Mouse (Mus musculus): ENCODE results near the gene Fbxo47. TPM values are rescaled to one million over a fixed set of nuclear protein-coding genes. Genes with fewer than 3 reads are reported as not detected.

Fbxo47 gene
- polyA plus RNA-seq, 1 experiment from 2014 or later, result 0.29 TPM

DNA sequence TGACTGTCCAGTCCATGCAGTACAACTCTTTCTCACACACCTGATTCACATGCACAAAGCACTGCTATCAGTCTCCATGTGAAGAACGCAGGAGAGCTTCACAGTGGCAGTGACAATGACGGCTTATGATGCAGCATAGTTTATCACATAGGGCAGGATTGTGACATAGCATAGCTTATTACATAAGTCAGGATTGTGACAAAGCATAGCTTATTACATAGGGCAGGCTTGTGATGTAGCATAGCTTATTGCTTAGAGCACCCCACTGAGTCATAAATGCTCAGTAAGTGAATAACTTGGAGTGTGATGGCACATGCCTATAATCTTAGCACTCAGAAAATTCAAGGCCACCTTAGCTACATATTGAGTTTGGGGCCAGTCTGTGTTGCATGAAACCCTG lies 28.5 kb downstream of the Fbxo47 start:
- Histone ChIP-seq H3K27ac (replicated peaks) (no peak overlapping the region), H3K9me3 (ENCODE audit: control insufficient read depth, low read length) (no peaks in the 10 kb centered on the region), H3K4me2 (replicated peaks; ENCODE audit: low read depth) (no peak overlapping the region), H3K4me3 (ENCODE audit: low read depth, low read length) (no peak overlapping the region), H3K36me3 (ENCODE audit: control insufficient read depth, insufficient read depth, low read length) (no peaks in the 10 kb centered on the region), H3K4me1 (replicated peaks; ENCODE audit: control insufficient read depth, insufficient read depth) (no peaks in the 10 kb centered on the region), H3K27me3 (ENCODE audit: control insufficient read depth, insufficient read depth, low read length) (no peaks in the 10 kb centered on the region), H3K9ac (ENCODE audit: low read length) (no peak overlapping the region)
- ATAC-seq (ENCODE audit: low FRiP score, low TSS enrichment), result no peak
- DNase-seq (ENCODE audit: low spot score), result no peak
- no peak for TF ChIP-seq EP300 (optimal IDR thresholded peaks at IDR 0.05)
- TF ChIP-seq CTCF (IDR thresholded peaks at IDR 0.05; ENCODE audit: low read depth), result no peak
- WGBS, result 85% methylated on average over 2 of the region's 2 CpGs

GRCm38 (mm10) chr11:97851601-97852000 lies 32.4 kb downstream of the Fbxo47 start:
- Histone ChIP-seq H3K4me2 (replicated peaks; ENCODE audit: low read depth) (no peak overlapping the region), H3K27ac (replicated peaks) (no peak overlapping the region), H3K27me3 (ENCODE audit: control insufficient read depth, insufficient read depth, low read length) (no peaks in the 10 kb centered on the region), H3K36me3 (ENCODE audit: control insufficient read depth, insufficient read depth, low read length) (no peaks in the 10 kb centered on the region), H3K4me3 (ENCODE audit: low read depth, low read length) (no peak overlapping the region), H3K9me3 (ENCODE audit: control insufficient read depth, low read length) (no peaks in the 10 kb centered on the region), H3K4me1 (replicated peaks; ENCODE audit: control insufficient read depth, insufficient read depth) (no peaks in the 10 kb centered on the region), H3K9ac (ENCODE audit: low read length) (no peak overlapping the region)
- WGBS, result 92% methylated on average over 2 of the region's 2 CpGs
- ATAC-seq (ENCODE audit: low FRiP score, low TSS enrichment), result no peak
- DNase-seq (ENCODE audit: low spot score), result no peak
- TF ChIP-seq EP300 (optimal IDR thresholded peaks at IDR 0.05) (no peak), CTCF (IDR thresholded peaks at IDR 0.05; ENCODE audit: low read depth) (no peak)

- Histone ChIP-seq H3K27me3 (ENCODE audit: control insufficient read depth, insufficient read depth, low read length) (no peaks in the 10 kb centered on the region), H3K9me3 (ENCODE audit: control insufficient read depth, low read length) (no peaks in the 10 kb centered on the region), H3K9ac (ENCODE audit: low read length) (no peak overlapping the region), H3K27ac (replicated peaks) (no peak overlapping the region), H3K4me1 (replicated peaks; ENCODE audit: control insufficient read depth, insufficient read depth) (no peaks in the 10 kb centered on the region), H3K4me2 (replicated peaks; ENCODE audit: low read depth) (no peak overlapping the region), H3K4me3 (ENCODE audit: low read depth, low read length) (no peak overlapping the region), H3K36me3 (ENCODE audit: control insufficient read depth, insufficient read depth, low read length) (no peaks in the 10 kb centered on the region)
- ATAC-seq (ENCODE audit: low FRiP score, low TSS enrichment), result peak; percentile 98
- DNase-seq (ENCODE audit: low spot score), result peak; percentile 65
- TF ChIP-seq EP300 (optimal IDR thresholded peaks at IDR 0.05), result no peak
- no peak for TF ChIP-seq CTCF (IDR thresholded peaks at IDR 0.05; ENCODE audit: low read depth)
- 24% methylated on average over 6 of the region's 6 CpGs for WGBS
These were observed 33.6 kb downstream of the Fbxo47 start for GRCm38 (mm10) chr11:97850367-97850766.

DNA sequence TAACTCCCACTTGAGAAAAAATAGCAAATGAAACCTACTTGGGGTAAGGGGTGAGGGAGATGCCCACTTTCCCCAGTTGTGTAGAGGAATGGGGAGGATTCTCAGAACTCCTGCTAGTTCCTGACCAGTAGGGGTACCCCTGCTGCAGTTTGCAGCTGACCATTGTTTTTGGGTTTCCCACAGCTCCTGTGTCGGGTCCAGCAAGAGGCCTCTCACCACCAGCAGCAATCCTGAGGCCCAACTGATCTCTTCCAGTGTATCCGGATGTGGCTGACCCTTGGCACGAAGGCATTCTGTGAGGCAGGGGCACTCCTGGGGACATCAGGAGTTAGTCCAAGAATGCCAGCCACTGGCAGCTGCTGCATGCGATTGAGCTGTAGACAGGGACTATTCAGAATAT lies 42.0 kb downstream of the Fbxo47 start:
- Histone ChIP-seq H3K9ac (ENCODE audit: low read length) (no peak overlapping the region), H3K27me3 (ENCODE audit: control insufficient read depth, insufficient read depth, low read length) (no peaks in the 10 kb centered on the region), H3K36me3 (ENCODE audit: control insufficient read depth, insufficient read depth, low read length) (no peaks in the 10 kb centered on the region), H3K4me3 (ENCODE audit: low read depth, low read length) (no peak overlapping the region), H3K4me2 (replicated peaks; ENCODE audit: low read depth) (no peak overlapping the region), H3K9me3 (ENCODE audit: control insufficient read depth, low read length) (no peaks in the 10 kb centered on the region), H3K4me1 (replicated peaks; ENCODE audit: control insufficient read depth, insufficient read depth) (no peaks in the 10 kb centered on the region), H3K27ac (replicated peaks) (no peak overlapping the region)
- TF ChIP-seq EP300 (optimal IDR thresholded peaks at IDR 0.05) (no peak), CTCF (IDR thresholded peaks at IDR 0.05; ENCODE audit: low read depth) (no peak)
- WGBS, result 62% methylated on average over 4 of the region's 4 CpGs
- DNase-seq (ENCODE audit: low spot score), result no peak
- no peak for ATAC-seq (ENCODE audit: low FRiP score, low TSS enrichment)

DNA sequence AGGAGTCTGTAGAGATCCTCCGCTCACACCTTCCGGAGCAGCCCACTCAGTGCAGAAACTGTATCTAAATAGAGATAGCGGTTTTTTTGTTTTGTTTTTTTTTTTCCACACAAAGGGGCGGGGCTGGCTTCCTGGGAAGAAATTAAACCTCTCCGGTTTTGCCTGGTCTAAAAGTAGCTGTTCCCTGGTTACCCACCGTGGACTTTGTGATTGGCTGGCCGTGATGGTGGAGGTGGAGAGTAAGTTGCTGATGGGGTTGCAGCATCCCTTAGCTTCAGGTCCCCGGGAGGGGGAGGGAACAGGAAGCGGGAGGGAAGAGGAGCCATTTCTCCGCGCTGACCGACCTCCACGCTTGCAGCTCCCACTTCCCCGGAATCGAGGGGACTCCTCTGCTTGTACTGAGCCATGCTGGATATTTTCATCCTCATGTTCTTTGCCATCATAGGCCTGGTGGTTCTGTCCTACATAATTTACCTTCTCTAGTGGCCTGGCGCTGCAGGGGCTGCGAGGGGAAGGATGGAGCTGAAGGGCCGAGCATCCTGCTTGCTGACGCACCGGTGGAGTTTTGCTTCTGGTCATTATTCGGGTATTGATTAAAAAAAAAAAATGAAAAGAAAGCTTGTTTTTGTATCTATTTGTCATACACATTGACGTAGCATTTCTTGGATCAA lies 42.8 kb downstream of the Fbxo47 start:
- H3K27me3 ChIP-seq (ENCODE audit: control insufficient read depth, insufficient read depth, low read length), result no peaks in the 10 kb centered on the region
- peak overlapping the region; percentile 26; the same call in 1 of the 2 replicates for H3K27ac ChIP-seq (replicated peaks)
- WGBS, result 5% methylated on average over 22 of the region's 22 CpGs
- peak overlapping the region; percentile 47 for H3K9ac ChIP-seq (ENCODE audit: low read length)
- TF ChIP-seq EP300 (optimal IDR thresholded peaks at IDR 0.05) (no peak), CTCF (IDR thresholded peaks at IDR 0.05; ENCODE audit: low read depth) (no peak)
- DNase-seq (ENCODE audit: low spot score) (no peak), ATAC-seq (ENCODE audit: low FRiP score, low TSS enrichment) (peak; percentile 47; the same call in 1 of the 2 replicates)
- H3K4me3 ChIP-seq (ENCODE audit: low read depth, low read length), result peak overlapping the region; percentile 34
- H3K9me3 ChIP-seq (ENCODE audit: control insufficient read depth, low read length), result no peaks in the 10 kb centered on the region
- no peaks in the 10 kb centered on the region; the same call in 1 of the 2 replicates for H3K36me3 ChIP-seq (ENCODE audit: control insufficient read depth, insufficient read depth, low read length)
- no peaks in the 10 kb centered on the region for H3K4me1 ChIP-seq (replicated peaks; ENCODE audit: control insufficient read depth, insufficient read depth)
- H3K4me2 ChIP-seq (replicated peaks; ENCODE audit: low read depth), result peak overlapping the region; percentile 56

GRCm38 (mm10) chr11:97840539-97840954 lies 43.4 kb downstream of the Fbxo47 start, which contains the start of gene B230217C12Rik:
Gene B230217C12Rik (plus strand): TSS chr11:97840780.
- peak within 1 kb of the TSS; percentile 26; the same call in 1 of the 2 replicates for H3K27ac ChIP-seq (replicated peaks)
- TF ChIP-seq CTCF (IDR thresholded peaks at IDR 0.05; ENCODE audit: low read depth) (peak; percentile 60), EP300 (optimal IDR thresholded peaks at IDR 0.05) (no peak)
- no peaks in the 10 kb centered on the region for H3K27me3 ChIP-seq (ENCODE audit: control insufficient read depth, insufficient read depth, low read length)
- no peaks in the 10 kb centered on the region for H3K9me3 ChIP-seq (ENCODE audit: control insufficient read depth, low read length)
- peaks cover 3% of the 10 kb centered on the region; the same call in 1 of the 2 replicates for H3K36me3 ChIP-seq (ENCODE audit: control insufficient read depth, insufficient read depth, low read length)
- ATAC-seq (ENCODE audit: low FRiP score, low TSS enrichment) (peak; percentile 11; the same call in 1 of the 2 replicates), DNase-seq (ENCODE audit: low spot score) (no peak)
- peak within 1 kb of the TSS; percentile 34 for H3K4me3 ChIP-seq (ENCODE audit: low read depth, low read length)
- H3K4me2 ChIP-seq (replicated peaks; ENCODE audit: low read depth), result peak within 1 kb of the TSS; percentile 56
- peak within 1 kb of the TSS; percentile 47 for H3K9ac ChIP-seq (ENCODE audit: low read length)
- no peaks in the 10 kb centered on the region for H3K4me1 ChIP-seq (replicated peaks; ENCODE audit: control insufficient read depth, insufficient read depth)
- WGBS, result under 1% methylated on average over 6 of the region's 6 CpGs
